ENCODE assay signal across 25 mouse cellular contexts in the genomic region with DNA sequence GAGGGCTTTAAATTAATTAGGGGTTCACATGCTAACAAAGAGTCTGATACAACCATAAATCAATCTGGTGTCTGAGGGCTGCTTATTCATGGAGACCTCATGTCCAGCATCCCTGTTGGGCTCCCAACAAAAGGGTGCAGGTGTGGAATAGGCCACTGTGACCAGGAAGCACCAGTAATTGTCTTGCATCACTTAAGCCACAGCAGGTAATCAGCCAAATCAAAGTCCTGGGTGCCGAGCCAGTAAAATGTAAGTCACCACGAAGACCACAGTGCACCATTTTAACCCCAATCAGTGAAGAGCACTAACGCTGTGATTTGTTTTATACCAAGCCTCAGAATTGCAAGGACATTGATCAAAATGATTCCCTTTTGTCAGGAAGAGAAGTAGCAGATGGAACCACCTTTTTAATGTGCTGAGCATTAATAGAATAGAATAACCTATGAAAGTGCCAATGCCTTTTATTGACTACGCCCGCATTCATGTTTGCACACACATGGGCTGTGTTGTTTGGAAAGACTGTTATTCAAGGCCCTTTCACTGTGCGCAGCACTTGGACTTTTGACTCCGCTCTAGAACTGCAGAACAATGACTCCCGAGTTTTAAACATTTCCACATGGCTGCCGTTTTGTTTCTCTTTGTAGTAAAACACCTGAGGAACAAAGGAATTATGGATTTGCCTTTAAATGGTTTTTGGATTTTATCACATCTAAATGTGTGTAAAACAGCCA.
DNase-seq lines count a peak whose midpoint lies in the region; ATAC-seq and TF ChIP-seq lines count a peak whose summit lies in the region.
"Had no signal": no experiment of that assay in that cellular context is flagged by ENCODE, and none has a peak within 500 bp of the region (broad histone marks: within the 10 kb centered on the region; RNA-seq: fewer than 3 reads in every experiment).

No protein-coding gene starts in this region.

- no peak overlapping the region for H3K4me3 ChIP-seq in midbrain, embryonic 12.5 days
- H3K4me3 ChIP-seq in midbrain, postnatal 0 days (ENCODE audit: low read depth, low read length), result no peak overlapping the region
- H3K4me3 ChIP-seq in neural tube, embryonic 13.5 days, result no peak overlapping the region
- H3K4me3 ChIP-seq: embryonic facial prominence, embryonic 13.5 days; heart, embryonic 10.5 days; heart, embryonic 15.5 days; hindbrain, embryonic 15.5 days; layer of hippocampus, adult 2 months; left cerebral cortex, adult 2 months; limb, embryonic 12.5 days; liver, embryonic 13.5 days had no signal

- TF ChIP-seq CTCF in midbrain, postnatal 0 days (IDR thresholded peaks at IDR 0.05), result no peak

- no peaks in the 10 kb centered on the region for H3K9me3 ChIP-seq in midbrain, embryonic 12.5 days
- no peaks in the 10 kb centered on the region for H3K9me3 ChIP-seq in midbrain, postnatal 0 days (ENCODE audit: low read length)
- H3K9me3 ChIP-seq in neural tube, embryonic 13.5 days, result no peaks in the 10 kb centered on the region
- H3K9me3 ChIP-seq: embryonic facial prominence, embryonic 13.5 days; heart, embryonic 10.5 days; heart, embryonic 15.5 days; hindbrain, embryonic 15.5 days; limb, embryonic 12.5 days; liver, embryonic 13.5 days had no signal

- DNase-seq in heart, adult 11 months, result peak; percentile 24
- no peak for DNase-seq in heart, postnatal 36 days
- no peak for DNase-seq in midbrain, postnatal 0 days (ENCODE audit: low spot score)
- DNase-seq in yolk sac, embryonic 10.5 days (ENCODE audit: low spot score), result peak; percentile 9
- DNase-seq: adrenal gland, postnatal 25 days; B cell, adult 2 months; cerebellum, adult 18-20 months; cerebellum, postnatal 10 days; gastrocnemius, postnatal 10 days; kidney, adult 2 months; kidney, postnatal 36 days; liver, embryonic 13.5 days; lung, adult 2 months; lung, postnatal 10 days; thymus, adult 2 months; thymus, postnatal 4 days had no signal

- peak; percentile 27; the same call in 1 of the 2 replicates for ATAC-seq in midbrain, embryonic 12.5 days (ENCODE audit: low FRiP score, low read depth)
- no peak for ATAC-seq in midbrain, postnatal 0 days (ENCODE audit: low FRiP score)
- peak; percentile 65 for ATAC-seq in neural tube, embryonic 13.5 days (ENCODE audit: low read depth)

- H3K27me3 ChIP-seq in midbrain, embryonic 12.5 days, result no peaks in the 10 kb centered on the region
- no peaks in the 10 kb centered on the region for H3K27me3 ChIP-seq in midbrain, postnatal 0 days (ENCODE audit: insufficient read depth, low read length)
- H3K27me3 ChIP-seq in neural tube, embryonic 13.5 days, result no peaks in the 10 kb centered on the region
- H3K27me3 ChIP-seq: embryonic facial prominence, embryonic 13.5 days; heart, embryonic 15.5 days; limb, embryonic 12.5 days; liver, embryonic 13.5 days had no signal

- 61% methylated on average over 9 of the region's 9 CpGs for WGBS in midbrain, embryonic 12.5 days
- WGBS in midbrain, postnatal 0 days, result 63% methylated on average over 9 of the region's 9 CpGs
- 22% methylated on average over 9 of the region's 9 CpGs for WGBS in neural tube, embryonic 13.5 days

- H3K4me2 ChIP-seq in midbrain, embryonic 12.5 days (replicated peaks), result no peak overlapping the region
- H3K4me2 ChIP-seq in midbrain, postnatal 0 days (ENCODE audit: low read depth, low read length, poor library complexity, severe bottlenecking), result no peak overlapping the region
- no peak overlapping the region for H3K4me2 ChIP-seq in neural tube, embryonic 13.5 days
- H3K4me2 ChIP-seq: embryonic facial prominence, embryonic 13.5 days; heart, embryonic 15.5 days; hindbrain, embryonic 15.5 days; limb, embryonic 12.5 days; liver, embryonic 13.5 days had no signal

- peaks cover 7% of the 10 kb centered on the region; the same call in 1 of the 2 replicates for H3K4me1 ChIP-seq in midbrain, embryonic 12.5 days
- no peaks in the 10 kb centered on the region for H3K4me1 ChIP-seq in midbrain, postnatal 0 days (ENCODE audit: insufficient read depth, low read length)
- H3K4me1 ChIP-seq in neural tube, embryonic 13.5 days (replicated peaks), result peaks cover 21% of the 10 kb centered on the region
- H3K4me1 ChIP-seq: embryonic facial prominence, embryonic 13.5 days; heart, embryonic 10.5 days; limb, embryonic 12.5 days; liver, embryonic 13.5 days had no signal

- intact Hi-C loops in heart, postnatal 36 days (cut with DNase I), result loop anchor here (10.0 kb wide), 2 partner anchors 288 to 1062 kb away; no protein-coding TSS in a partner anchor

- no peak overlapping the region for H3K27ac ChIP-seq in midbrain, embryonic 12.5 days (replicated peaks)
- H3K27ac ChIP-seq in midbrain, postnatal 0 days (ENCODE audit: low read depth, low read length), result no peak overlapping the region
- no peak overlapping the region for H3K27ac ChIP-seq in neural tube, embryonic 13.5 days (replicated peaks)
- H3K27ac ChIP-seq: embryonic facial prominence, embryonic 13.5 days; heart, embryonic 10.5 days; heart, embryonic 15.5 days; hindbrain, embryonic 15.5 days; layer of hippocampus, adult 2 months; left cerebral cortex, adult 2 months; limb, embryonic 12.5 days; liver, embryonic 13.5 days had no signal

- H3K36me3 ChIP-seq in midbrain, embryonic 12.5 days, result no peaks in the 10 kb centered on the region
- no peaks in the 10 kb centered on the region for H3K36me3 ChIP-seq in midbrain, postnatal 0 days (ENCODE audit: insufficient read depth, low read length)
- H3K36me3 ChIP-seq in neural tube, embryonic 13.5 days, result no peaks in the 10 kb centered on the region
- H3K36me3 ChIP-seq: embryonic facial prominence, embryonic 13.5 days; heart, embryonic 10.5 days; heart, embryonic 15.5 days; hindbrain, embryonic 15.5 days; limb, embryonic 12.5 days; liver, embryonic 13.5 days had no signal

- no peak overlapping the region for H3K9ac ChIP-seq in midbrain, embryonic 12.5 days (replicated peaks)
- H3K9ac ChIP-seq in midbrain, postnatal 0 days (replicated peaks; ENCODE audit: low read length, poor library complexity, severe bottlenecking), result no peak overlapping the region
- no peak overlapping the region for H3K9ac ChIP-seq in neural tube, embryonic 13.5 days
- H3K9ac ChIP-seq: embryonic facial prominence, embryonic 13.5 days; heart, embryonic 15.5 days; hindbrain, embryonic 15.5 days; limb, embryonic 12.5 days; liver, embryonic 13.5 days had no signal

Comparison
In these comparisons a context has a peak if more than half of its experiments do, and no peak if none do; other contexts are left out.
1. DNase-seq: peak in heart, adult 11 months (single experiment) and yolk sac, embryonic 10.5 days (single experiment); none in heart, postnatal 36 days (0 of 2) and midbrain, postnatal 0 days (single experiment).